Mouse (Mus musculus) myocyte (in vitro differentiated cells): Measurements from ENCODE around the gene Nod1. TPM values are rescaled to one million over a fixed set of nuclear protein-coding genes. Genes with fewer than 3 reads are reported as not detected.

ENCODE experiments used
- H3K27me3 ChIP-seq: one replicate; pipeline ENCODE4 v1.6.1; 2011; ENCODE audit not compliant: control insufficient read depth, insufficient read depth, insufficient read length
- H3K36me3 ChIP-seq: one replicate; pipeline ENCODE4 v1.6.1; 2011; ENCODE audit not compliant: control insufficient read depth, insufficient read depth
- H3K4me2 ChIP-seq: one replicate; pipeline ENCODE4 v1.6.1; 2011; ENCODE audit warnings: low read depth, control low read depth
- H3K4me3 ChIP-seq: one replicate; pipeline ENCODE4 v1.5.1; 2011; ENCODE audit warnings: mild to moderate bottlenecking, control low read depth, moderate library complexity
- H3K79me2 ChIP-seq: one replicate; pipeline ENCODE4 v1.6.1; 2011; ENCODE audit not compliant: control insufficient read depth, insufficient read depth
- H3ac ChIP-seq: one replicate; pipeline ENCODE4 v1.6.1; 2011; ENCODE audit not compliant: control insufficient read depth, insufficient read length
- CEBPB ChIP-seq: IDR thresholded peaks from 2 replicates; pipeline ENCODE4 v1.6.1; 2011; ENCODE audit warnings: mild to moderate bottlenecking, moderate library complexity; ENCODE audit not compliant: poor library complexity, insufficient read depth, severe bottlenecking
- E2F4 ChIP-seq: IDR thresholded peaks from one replicate; pipeline ENCODE4 v1.6.1; 2011; ENCODE audit warnings: mild to moderate bottlenecking, control low read depth, moderate library complexity; ENCODE audit not compliant: insufficient read depth
- MAX ChIP-seq: IDR thresholded peaks from one replicate; pipeline ENCODE4 v1.6.1; 2011; ENCODE audit warnings: low read depth, mild to moderate bottlenecking, control low read depth
- MYOD1 ChIP-seq, 3 experiments: IDR thresholded peaks; one replicate each; pipeline ENCODE4 v1.6.1; 2011; ENCODE audit warnings: control low read depth in 2 of 3, low read depth in 2 of 3, mild to moderate bottlenecking in 2 of 3, moderate library complexity in 1 of 3; ENCODE audit not compliant: insufficient read length in 2 of 3, control insufficient read depth in 1 of 3
- MYOG ChIP-seq, 3 experiments: IDR thresholded peaks; one replicate each; pipeline ENCODE4 v1.6.1; 2011; ENCODE audit warnings: control low read depth in 2 of 3, low read depth in 2 of 3, mild to moderate bottlenecking in 2 of 3; ENCODE audit not compliant: insufficient read length in 2 of 3, control insufficient read depth in 1 of 3, insufficient read depth in 1 of 3
- POLR2A ChIP-seq: IDR thresholded peaks from one replicate; pipeline ENCODE4 v1.6.1; 2011; ENCODE audit warnings: low read depth, mild to moderate bottlenecking, control low read depth, moderate library complexity; ENCODE audit not compliant: insufficient read length
- POLR2AphosphoS2 ChIP-seq: IDR thresholded peaks from one replicate; pipeline ENCODE4 v1.6.1; 2011; ENCODE audit warnings: low read depth, control low read depth; ENCODE audit not compliant: insufficient read length
- REST ChIP-seq: IDR thresholded peaks from one replicate; pipeline ENCODE4 v1.6.1; 2011; ENCODE audit warnings: mild to moderate bottlenecking, control low read depth, moderate library complexity; ENCODE audit not compliant: insufficient read depth, insufficient read length
- SRF ChIP-seq: IDR thresholded peaks from one replicate; pipeline ENCODE4 v1.6.1; 2011; ENCODE audit warnings: low read depth; ENCODE audit not compliant: control insufficient read depth, insufficient read length
- TCF12 ChIP-seq: IDR thresholded peaks from one replicate; pipeline ENCODE4 v1.6.1; 2011; ENCODE audit warnings: mild to moderate bottlenecking, control low read depth; ENCODE audit not compliant: poor library complexity, insufficient read depth, severe bottlenecking
- TCF3 ChIP-seq: IDR thresholded peaks from one replicate; pipeline ENCODE4 v1.6.1; 2011; ENCODE audit warnings: low read depth, control low read depth; ENCODE audit not compliant: insufficient read length
- USF1 ChIP-seq: IDR thresholded peaks from one replicate; pipeline ENCODE4 v1.6.1; 2011; ENCODE audit warnings: low read depth, mild to moderate bottlenecking, control low read depth, moderate library complexity
- polyA plus RNA-seq: library from polyadenylated mRNA; unstranded; fragments of >200 nt; fragmentation: generic; extraction: Trizol; gene quantifications from one replicate; pipeline ENCODE4 v1.2.1, GENCODE M21; 2012; ENCODE audit warnings: missing spikeins

Gene Nod1
- polyA plus RNA-seq, 1 experiment, result 1.5 TPM

GRCm38 (mm10) chr6:54925736-54926440 lies 46.5 kb downstream of the Nod1 start:
- H3K79me2 ChIP-seq, result no peaks in the 10 kb centered on the region
- no peaks in the 10 kb centered on the region for H3K27me3 ChIP-seq
- H3K4me3 ChIP-seq, result no peak overlapping the region
- no peak overlapping the region for H3K4me2 ChIP-seq
- no peak overlapping the region for H3ac ChIP-seq
- H3K36me3 ChIP-seq, result no peaks in the 10 kb centered on the region
- TF ChIP-seq TCF12 (no peak), POLR2A (no peak), TCF3 (no peak), MYOD1 (IDR thresholded peaks at IDR 0.05; ENCODE audit: control insufficient read depth in 1 of 3, insufficient read length in 2 of 3, low read depth in 2 of 3) (no peak), MAX (no peak), E2F4 (no peak), USF1 (no peak), SRF (no peak)

- no peak overlapping the region for H3K4me2 ChIP-seq
- no peaks in the 10 kb centered on the region for H3K27me3 ChIP-seq
- TF ChIP-seq REST (no peak), CEBPB (no peak), USF1 (no peak), TCF12 (no peak), MYOG (IDR thresholded peaks at IDR 0.05; ENCODE audit: control insufficient read depth in 1 of 3, insufficient read depth in 1 of 3, insufficient read length in 2 of 3, low read depth in 2 of 3) (no peak), SRF (no peak)
- no peaks in the 10 kb centered on the region for H3K79me2 ChIP-seq
- H3K4me3 ChIP-seq, result no peak overlapping the region
- H3K36me3 ChIP-seq, result no peaks in the 10 kb centered on the region
- H3ac ChIP-seq, result no peak overlapping the region
These were observed 47.9 kb downstream of the Nod1 start for GRCm38 (mm10) chr6:54924538-54924937.

DNA sequence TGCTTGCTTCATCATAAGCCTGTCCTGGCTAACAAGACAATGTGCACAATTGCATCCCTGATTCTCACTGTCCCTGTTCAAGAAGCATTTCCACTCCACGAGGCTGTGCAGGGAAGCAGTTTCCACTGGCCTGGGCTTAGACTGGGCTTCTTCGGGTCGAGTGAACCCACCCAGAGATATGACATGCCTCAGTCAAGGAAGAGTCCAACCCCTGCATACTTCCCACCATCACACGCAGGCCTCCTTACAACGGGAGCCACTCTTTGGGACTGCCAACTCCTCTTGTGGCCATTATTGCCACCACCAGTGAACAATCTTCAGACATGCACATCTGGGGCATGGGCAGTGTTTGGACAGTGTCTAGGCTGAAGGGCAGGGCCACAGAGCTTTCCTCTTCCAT lies 53.9 kb downstream of the Nod1 start:
- Histone ChIP-seq H3K36me3 (no peaks in the 10 kb centered on the region), H3ac (no peak overlapping the region), H3K79me2 (no peaks in the 10 kb centered on the region), H3K27me3 (no peaks in the 10 kb centered on the region), H3K4me3 (no peak overlapping the region), H3K4me2 (no peak overlapping the region)
- no peak for TF ChIP-seq TCF12

GRCm38 (mm10) chr6:54917523-54917922 lies 54.9 kb downstream of the Nod1 start:
- H3K36me3 ChIP-seq, result no peaks in the 10 kb centered on the region
- no peaks in the 10 kb centered on the region for H3K79me2 ChIP-seq
- H3K27me3 ChIP-seq, result no peaks in the 10 kb centered on the region
- TF ChIP-seq TCF12, result no peak
- TF ChIP-seq TCF3, result no peak
- no peak for TF ChIP-seq REST
- TF ChIP-seq USF1, result no peak
- no peak for TF ChIP-seq MYOD1 (IDR thresholded peaks at IDR 0.05; ENCODE audit: control insufficient read depth in 1 of 3, insufficient read length in 2 of 3, low read depth in 2 of 3)
- TF ChIP-seq POLR2A, result no peak
- no peak for TF ChIP-seq SRF
- TF ChIP-seq MAX, result no peak
- no peak for TF ChIP-seq CEBPB
- H3ac ChIP-seq, result no peak overlapping the region
- no peak overlapping the region for H3K4me2 ChIP-seq
- H3K4me3 ChIP-seq, result no peak overlapping the region

- no peaks in the 10 kb centered on the region for H3K36me3 ChIP-seq
- TF ChIP-seq CEBPB, result no peak
- no peak for TF ChIP-seq MAX
- no peak for TF ChIP-seq REST
- TF ChIP-seq USF1, result no peak
- TF ChIP-seq POLR2AphosphoS2, result no peak
- no peak for TF ChIP-seq TCF12
- no peak for TF ChIP-seq POLR2A
- no peak for TF ChIP-seq TCF3
- no peak for TF ChIP-seq E2F4
- TF ChIP-seq MYOD1 (IDR thresholded peaks at IDR 0.05; ENCODE audit: control insufficient read depth in 1 of 3, insufficient read length in 2 of 3, low read depth in 2 of 3), result no peak
- TF ChIP-seq MYOG (IDR thresholded peaks at IDR 0.05; ENCODE audit: control insufficient read depth in 1 of 3, insufficient read depth in 1 of 3, insufficient read length in 2 of 3, low read depth in 2 of 3), result no peak
- no peak for TF ChIP-seq SRF
- H3ac ChIP-seq, result no peak overlapping the region
- no peaks in the 10 kb centered on the region for H3K27me3 ChIP-seq
- no peak overlapping the region for H3K4me3 ChIP-seq
- no peak overlapping the region for H3K4me2 ChIP-seq
- H3K79me2 ChIP-seq, result no peaks in the 10 kb centered on the region
These were observed 55.5 kb downstream of the Nod1 start for GRCm38 (mm10) chr6:54916941-54917340.
